Mouse (Mus musculus) lung, postnatal 4 days (tissue): ENCODE data around the gene Foxc2.

ENCODE experiments used
- DNase-seq, 2 experiments: peaks; one replicate each; pipeline ENCODE4 v3.0.0; 2021

Gene Foxc2

DNA sequence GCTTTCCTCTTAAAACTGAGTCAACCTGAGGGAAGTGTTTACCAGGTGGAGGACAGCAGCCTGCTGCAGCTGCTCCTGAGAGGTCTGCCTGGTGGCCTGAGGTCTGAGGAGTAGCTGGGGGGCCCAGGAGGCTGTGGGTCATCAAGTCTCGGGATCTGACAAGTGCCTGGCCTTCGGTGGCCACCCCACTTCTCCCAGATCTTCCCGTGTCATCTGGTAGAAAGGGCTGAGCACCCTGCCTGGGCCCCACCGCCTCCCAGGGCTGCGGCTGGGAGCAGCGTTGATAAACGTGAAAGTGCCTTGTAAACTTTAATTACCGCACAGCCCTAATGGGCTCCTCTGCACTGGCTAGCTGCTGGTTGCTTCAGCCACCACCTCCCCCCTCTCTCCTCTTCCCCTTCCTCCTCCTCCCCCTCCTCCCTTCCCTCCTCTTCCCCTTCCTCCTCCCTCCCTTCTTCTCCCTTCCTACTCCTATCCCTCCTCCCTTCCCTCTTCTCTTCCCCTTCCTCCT is 32.7 kb downstream of the Foxc2 start:
- DNase-seq, result no peak

DNA sequence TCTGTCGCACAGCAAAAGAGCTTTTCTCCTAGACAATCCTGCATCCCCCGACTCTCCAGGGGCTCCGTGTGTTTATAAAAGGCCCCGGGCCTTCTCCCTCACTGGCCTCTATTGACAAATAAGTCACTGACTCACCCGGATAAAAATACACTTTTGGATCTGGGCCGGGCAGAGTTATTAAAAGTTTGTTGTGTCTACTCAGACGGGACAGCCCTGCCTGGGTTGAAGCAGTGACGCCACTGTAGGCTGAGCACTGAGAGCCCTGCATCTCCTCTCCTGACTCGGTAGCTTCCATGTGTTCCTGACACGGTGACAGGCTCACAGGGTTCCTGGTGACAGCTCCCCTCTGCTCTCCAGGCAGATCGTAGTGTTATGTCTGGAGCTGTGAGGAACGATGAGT is 36.4 kb downstream of the Foxc2 start:
- peak; percentile 67 to 72 for DNase-seq

DNA sequence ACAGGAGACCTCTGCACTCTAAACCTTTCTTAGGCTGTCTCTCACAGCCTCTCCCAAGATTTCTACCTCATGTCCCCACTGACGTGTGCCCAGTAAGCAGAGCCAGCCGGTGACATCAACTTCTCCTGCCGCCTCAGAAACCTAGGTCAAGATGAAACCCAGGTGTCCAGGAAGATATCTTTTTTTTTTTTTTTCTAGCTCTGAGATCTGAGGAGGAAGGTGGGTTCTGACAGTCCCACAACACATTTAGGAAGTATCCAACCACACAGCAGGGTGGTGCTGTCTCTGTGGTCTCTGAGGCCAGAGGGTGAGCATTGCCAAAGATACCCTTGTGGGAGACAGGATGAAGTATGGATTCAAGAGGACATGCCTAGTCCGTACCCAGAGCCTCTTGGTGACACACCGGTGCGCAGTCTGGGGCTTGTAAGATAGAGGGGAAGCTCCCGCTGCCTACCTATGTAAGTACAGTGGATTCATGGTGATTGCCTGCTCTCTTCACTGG is 41.1 kb downstream of the Foxc2 start:
- no peak for DNase-seq

GRCm38 (mm10) chr8:121158812-121159211 is 42.8 kb downstream of the Foxc2 start:
- DNase-seq, result no peak

GRCm38 (mm10) chr8:121161437-121161836 is 45.5 kb downstream of the Foxc2 start:
- DNase-seq, result no peak

DNA sequence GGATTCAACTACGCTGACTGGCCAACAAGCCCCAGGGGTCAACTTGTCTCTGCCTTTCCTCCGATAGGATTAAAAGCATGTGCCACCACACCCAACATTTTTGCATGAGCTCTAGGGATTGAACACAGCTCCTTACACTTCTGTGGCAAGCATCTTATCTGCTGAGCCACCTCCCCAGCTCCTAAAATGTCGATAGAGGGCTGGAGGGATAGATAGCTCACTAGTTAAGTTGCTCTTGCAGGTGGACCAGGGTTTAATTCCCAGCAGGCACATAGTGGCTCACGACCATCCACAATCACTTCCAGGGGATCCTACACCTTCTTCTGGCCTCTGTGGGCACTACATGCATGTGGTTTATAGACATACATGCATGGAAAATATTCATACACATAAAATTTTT is 46.4 kb downstream of the Foxc2 start:
- DNase-seq, result no peak

DNA sequence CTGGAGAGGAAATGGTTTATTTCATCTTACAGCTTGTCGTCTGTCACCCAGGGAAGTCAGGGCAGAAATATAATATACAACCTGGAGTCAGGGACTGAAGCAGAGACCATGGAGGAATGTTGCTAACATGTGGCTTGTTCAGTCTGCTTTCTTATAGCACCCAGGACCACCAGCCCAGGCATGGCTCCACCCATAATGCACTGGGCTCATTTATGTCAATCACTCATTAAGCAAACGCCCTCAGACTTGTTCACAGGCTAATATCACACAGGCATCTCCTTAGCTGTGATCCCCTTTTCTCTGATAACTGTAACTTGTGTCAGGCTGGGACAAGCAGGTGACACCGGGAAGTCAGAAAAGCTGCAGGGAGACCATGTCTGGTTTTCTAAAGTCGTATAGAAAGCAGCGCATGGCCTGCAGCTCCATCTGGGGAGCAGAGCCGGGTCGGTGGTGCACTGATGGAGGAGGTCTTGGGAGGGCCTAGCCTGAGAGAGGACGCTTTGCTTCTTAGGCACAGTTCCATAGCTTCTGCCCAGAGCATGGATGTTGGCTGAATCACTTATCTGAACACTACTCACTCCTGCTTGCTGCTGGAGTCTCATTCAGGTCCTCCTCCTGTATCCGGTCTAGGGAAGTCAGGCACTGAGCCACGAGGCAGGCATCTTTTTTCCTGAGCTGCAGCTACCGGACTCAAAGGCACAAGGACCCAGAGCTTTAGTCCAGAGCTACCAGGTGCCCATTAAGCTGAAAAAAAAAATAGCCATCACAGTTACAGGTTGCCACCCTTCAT is 47.1 kb downstream of the Foxc2 start:
- no peak for DNase-seq

DNA sequence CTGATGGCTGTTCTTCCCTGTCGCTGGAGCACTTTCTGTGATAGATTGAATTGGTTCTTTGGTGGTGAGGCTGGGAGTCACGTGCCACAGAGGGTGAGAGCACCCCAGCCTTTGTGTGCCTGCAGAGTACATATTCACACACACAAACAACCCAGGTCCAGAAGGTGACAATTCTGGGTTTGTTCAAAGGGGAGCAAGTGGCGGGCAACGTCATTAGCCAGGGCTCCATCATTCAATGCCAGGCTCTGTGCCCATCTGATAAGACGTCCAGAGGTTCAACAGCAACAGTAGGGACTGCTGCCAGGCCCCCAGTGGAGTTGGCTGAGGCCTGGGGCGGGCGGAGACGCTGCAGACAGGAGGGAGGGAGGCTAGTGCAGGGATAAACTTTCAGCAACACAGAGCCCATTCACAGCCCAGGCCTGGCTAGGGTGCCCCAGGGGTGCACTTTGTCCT is 48.1 kb downstream of the Foxc2 start:
- DNase-seq, result peak; percentile 71 to 85

DNA sequence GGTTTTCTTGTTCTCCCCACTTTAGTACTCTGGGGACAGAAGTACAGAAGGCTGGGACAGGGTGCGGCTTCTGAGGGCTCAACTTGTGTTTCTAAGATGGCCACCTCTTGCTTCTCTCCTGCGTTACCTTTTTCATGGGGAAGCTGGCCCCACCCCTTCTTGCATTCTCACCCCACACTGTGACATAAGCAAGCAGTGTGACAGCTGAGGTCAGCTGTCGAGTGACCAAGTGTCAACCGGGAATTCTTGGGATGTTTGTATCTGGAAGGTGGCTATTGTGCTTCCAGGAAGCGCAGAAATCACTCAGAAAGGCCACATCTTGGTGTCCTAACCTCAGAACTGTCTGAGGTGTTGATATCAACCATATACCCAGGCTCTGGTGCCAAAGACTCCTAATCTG is 52.1 kb downstream of the Foxc2 start:
- no peak for DNase-seq
